Mouse (Mus musculus) bone marrow macrophage, adult 2 months (primary cell): ENCODE data around the gene Rims1. TPM values are rescaled to one million over a fixed set of nuclear protein-coding genes. Genes with fewer than 3 reads are reported as not detected.

Experiments used
- H3K27ac ChIP-seq: 2 replicates; pipeline ENCODE4 v1.5.1; 2012; ENCODE audit warnings: low read depth, low read length; ENCODE audit not compliant: insufficient read depth
- H3K4me1 ChIP-seq: 2 replicates; pipeline ENCODE4 v1.6.1; 2012; ENCODE audit warnings: low read length; ENCODE audit not compliant: control insufficient read depth, insufficient read depth
- H3K4me3 ChIP-seq: 2 replicates; pipeline ENCODE4 v1.5.1; 2012; ENCODE audit warnings: mild to moderate bottlenecking, low read length, moderate library complexity; ENCODE audit not compliant: insufficient read depth
- CTCF ChIP-seq: IDR thresholded peaks from 2 replicates; pipeline ENCODE4 v1.5.1; 2012; ENCODE audit warnings: low read depth, mild to moderate bottlenecking, low read length, moderate library complexity
- POLR2A ChIP-seq: IDR thresholded peaks from 2 replicates; pipeline ENCODE4 v1.6.1; 2012; ENCODE audit warnings: mild to moderate bottlenecking, low read depth, low read length, borderline replicate concordance
- polyA plus RNA-seq: library from polyadenylated mRNA; stranded (reverse); fragments of >200 nt; gene quantifications from 2 replicates; pipeline ENCODE4 v1.2.4, GENCODE M21; 2012; ENCODE audit not compliant: missing spikeins, insufficient read depth, insufficient read length

The Rims1 gene
- polyA plus RNA-seq, 1 experiment = not detected

- TF ChIP-seq CTCF (no peak), POLR2A (no peak)
- Histone ChIP-seq H3K4me1 (no peaks in the 10 kb centered on the region), H3K27ac (no peak overlapping the region), H3K4me3 (no peak overlapping the region)
Observed at GRCm38 (mm10) chr1:22245748-22246147, 560.0 kb downstream of the Rims1 start.
